Mouse (Mus musculus): Measurements from ENCODE around the gene Enpp1.

DNA sequence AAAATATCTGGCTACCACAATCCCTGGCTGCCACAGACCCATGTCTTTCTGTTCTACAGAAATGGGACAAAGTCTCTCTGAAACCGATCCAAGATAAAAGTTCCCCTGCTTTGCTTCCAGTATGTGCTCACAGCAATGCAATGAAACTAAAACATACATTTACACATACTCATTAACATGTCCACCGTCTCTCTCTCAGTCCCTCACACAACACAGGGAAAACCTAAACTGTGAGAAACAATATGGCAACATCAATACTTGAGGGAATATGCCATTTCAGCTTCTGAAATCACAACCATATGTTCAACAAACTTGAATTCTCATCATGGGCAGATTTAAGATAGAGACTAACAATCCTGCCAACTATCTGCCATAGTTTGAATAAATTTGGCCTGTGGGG is 13.2 kb upstream of the Enpp1 start:
- TF ChIP-seq CTCF (IDR thresholded peaks at IDR 0.05; ENCODE audit: insufficient read depth, low read length) (no peak), POLR2A (IDR thresholded peaks at IDR 0.05; ENCODE audit: borderline replicate concordance, extremely low read depth, low read depth, low read length) (no peak)
